Mouse (Mus musculus): Measurements from ENCODE around the gene Adgrg5. TPM values are rescaled to one million over a fixed set of nuclear protein-coding genes. Genes with fewer than 3 reads are reported as not detected.

Gene Adgrg5
- polyA plus RNA-seq, 1 experiment from 2014 or later, result 0.25 TPM

DNA sequence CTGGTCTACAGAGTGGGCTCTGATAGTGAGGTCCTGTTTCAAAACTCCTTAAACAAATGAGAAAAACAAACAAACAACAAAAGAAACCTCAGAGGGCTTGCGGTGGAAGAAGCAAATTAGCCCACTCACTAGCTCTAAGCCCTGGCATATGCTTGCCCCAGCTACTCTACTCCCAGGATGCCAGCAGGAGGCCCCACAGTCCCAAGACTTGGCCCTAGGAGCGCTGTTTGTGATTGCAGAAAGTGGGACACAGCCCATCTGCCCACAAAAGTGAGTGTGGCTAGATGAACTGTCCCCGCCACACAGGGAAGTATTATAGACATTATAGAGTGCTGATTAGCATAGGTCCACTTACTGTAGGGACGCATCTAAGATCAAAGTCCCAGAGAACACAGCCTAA, 24.9 kb downstream of the Adgrg5 start:
- WGBS (ENCODE audit: insufficient replicate concordance), result 77% methylated on average over 4 of the region's 4 CpGs
- Histone ChIP-seq H3K9ac (no peak overlapping the region), H3K27me3 (peaks cover 2% of the 10 kb centered on the region; the same call in 1 of the 2 replicates), H3K9me3 (replicated peaks) (no peaks in the 10 kb centered on the region), H3K4me1 (replicated peaks) (peaks cover 13% of the 10 kb centered on the region), H3K36me3 (replicated peaks) (no peaks in the 10 kb centered on the region), H3K27ac (replicated peaks) (no peak overlapping the region), H3K4me3 (replicated peaks) (no peak overlapping the region), H3K4me2 (no peak overlapping the region)
- ATAC-seq (ENCODE audit: insufficient read depth), result no peak

DNA sequence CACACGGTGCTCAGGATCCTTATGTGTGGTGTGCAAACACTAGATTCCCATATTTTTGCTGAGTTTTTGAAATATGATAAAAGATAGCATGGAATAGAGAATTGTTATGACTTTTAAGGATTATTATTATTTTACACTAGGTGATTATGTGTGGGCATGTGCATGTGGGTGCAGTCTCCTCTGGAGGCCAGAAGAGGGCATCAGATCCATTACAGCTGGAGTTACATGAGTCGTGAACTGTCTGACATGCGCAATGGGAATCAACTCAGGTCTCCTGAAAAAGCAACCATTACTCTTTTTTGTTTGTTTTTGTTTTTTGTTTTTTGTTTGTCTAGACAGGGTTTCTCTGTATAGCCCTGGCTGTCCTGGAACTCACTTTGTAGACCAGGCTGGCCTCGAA, 25.5 kb downstream of the Adgrg5 start:
- Histone ChIP-seq H3K27ac (replicated peaks) (no peak overlapping the region), H3K4me2 (no peak overlapping the region), H3K9ac (no peak overlapping the region), H3K36me3 (replicated peaks) (no peaks in the 10 kb centered on the region), H3K9me3 (replicated peaks) (no peaks in the 10 kb centered on the region), H3K4me1 (replicated peaks) (peaks cover 19% of the 10 kb centered on the region), H3K4me3 (replicated peaks) (no peak overlapping the region), H3K27me3 (no peaks in the 10 kb centered on the region; the same call in 1 of the 2 replicates)
- 77% methylated on average over 4 of the region's 4 CpGs for WGBS (ENCODE audit: insufficient replicate concordance)
- ATAC-seq (ENCODE audit: insufficient read depth), result no peak

DNA sequence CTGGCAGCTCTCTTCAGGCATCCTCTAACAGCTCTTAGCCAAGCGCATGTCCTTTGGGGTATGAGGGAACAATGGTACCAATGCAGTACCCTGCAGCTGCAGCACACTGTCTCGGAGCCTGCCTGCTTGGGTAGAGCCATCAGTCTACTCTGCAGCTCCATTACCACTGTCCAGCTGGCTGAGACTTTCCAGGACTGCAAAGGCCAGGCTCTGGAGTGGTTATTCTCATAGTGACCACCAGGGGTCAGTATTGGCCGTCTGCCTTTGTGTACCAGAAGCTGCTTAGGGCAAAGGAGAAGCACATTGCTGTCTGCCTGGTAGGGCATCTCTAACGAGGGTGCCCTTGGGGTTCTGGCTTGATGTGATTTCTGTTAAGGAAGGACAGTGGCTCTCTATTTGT, 26.6 kb downstream of the Adgrg5 start:
- WGBS (ENCODE audit: insufficient replicate concordance), result 19% methylated on average over 4 of the region's 4 CpGs
- H3K27ac ChIP-seq (replicated peaks), result no peak overlapping the region
- peak; percentile 40; the same call in 1 of the 2 replicates for ATAC-seq (ENCODE audit: insufficient read depth)
- no peak overlapping the region for H3K9ac ChIP-seq
- no peak overlapping the region for H3K4me2 ChIP-seq
- no peaks in the 10 kb centered on the region; the same call in 1 of the 2 replicates for H3K27me3 ChIP-seq
- H3K36me3 ChIP-seq (replicated peaks), result no peaks in the 10 kb centered on the region
- peaks cover 29% of the 10 kb centered on the region for H3K4me1 ChIP-seq (replicated peaks)
- no peak overlapping the region for H3K4me3 ChIP-seq (replicated peaks)
- no peaks in the 10 kb centered on the region for H3K9me3 ChIP-seq (replicated peaks)

DNA sequence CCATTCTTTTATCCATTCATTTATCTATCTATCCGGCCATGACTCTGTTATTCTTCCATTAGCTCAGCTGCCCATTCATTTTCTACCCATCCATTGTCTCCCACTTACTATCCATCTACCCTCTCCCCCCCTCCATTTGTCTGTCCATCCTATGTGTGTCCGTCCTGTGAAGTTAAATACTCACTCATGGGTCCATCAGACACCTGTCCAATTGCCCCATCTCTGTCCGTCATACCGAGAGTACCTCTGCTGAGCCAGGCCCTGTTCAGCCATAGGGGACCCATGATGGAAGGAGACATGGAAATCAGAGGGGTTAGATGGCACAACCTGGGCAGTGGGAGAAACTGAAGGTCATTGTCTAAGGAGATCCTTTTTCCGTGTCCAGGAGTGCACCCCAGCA, 27.0 kb downstream of the Adgrg5 start:
- Histone ChIP-seq H3K4me1 (replicated peaks) (peaks cover 33% of the 10 kb centered on the region), H3K9ac (no peak overlapping the region), H3K27ac (replicated peaks) (no peak overlapping the region), H3K36me3 (replicated peaks) (no peaks in the 10 kb centered on the region), H3K27me3 (no peaks in the 10 kb centered on the region), H3K4me2 (no peak overlapping the region), H3K9me3 (replicated peaks) (no peaks in the 10 kb centered on the region), H3K4me3 (replicated peaks) (no peak overlapping the region)
- no peak for ATAC-seq (ENCODE audit: insufficient read depth)
- WGBS (ENCODE audit: insufficient replicate concordance), result 69% methylated on average over 5 of the region's 5 CpGs

DNA sequence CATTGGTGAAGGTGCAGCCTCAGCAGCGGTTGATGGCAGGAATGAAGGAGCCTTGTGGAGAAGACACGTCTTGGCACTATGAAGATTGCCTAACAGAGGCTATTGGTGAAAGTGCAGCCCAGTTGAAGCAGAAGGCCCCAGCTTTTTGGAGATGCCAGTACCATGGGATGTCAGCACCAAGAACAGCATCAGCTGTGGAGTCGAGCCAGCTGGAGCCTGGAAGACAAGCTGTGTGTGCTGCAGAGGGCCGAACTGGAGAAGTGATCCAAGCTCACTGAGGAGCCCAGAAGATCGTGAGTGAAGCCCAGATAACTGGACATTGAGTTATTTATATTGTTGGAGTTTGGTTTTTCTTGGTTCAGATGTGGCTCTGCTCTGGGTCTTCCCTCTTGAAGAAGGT, 28.6 kb downstream of the Adgrg5 start:
- H3K9me3 ChIP-seq (replicated peaks), result no peaks in the 10 kb centered on the region
- peaks cover 42% of the 10 kb centered on the region for H3K4me1 ChIP-seq (replicated peaks)
- no peak overlapping the region for H3K9ac ChIP-seq

GRCm38 (mm10) chr8:94953624-94954367, 30.3 kb downstream of the Adgrg5 start:
- WGBS (ENCODE audit: insufficient replicate concordance), result 33% methylated on average over 7 of the region's 7 CpGs
- Histone ChIP-seq H3K9ac (no peak overlapping the region), H3K36me3 (replicated peaks) (no peaks in the 10 kb centered on the region), H3K4me3 (replicated peaks) (no peak overlapping the region), H3K27ac (replicated peaks) (peak overlapping the region; percentile 61; the same call in 1 of the 2 replicates), H3K9me3 (replicated peaks) (no peaks in the 10 kb centered on the region), H3K4me2 (0 out of 2 replicates have a peak overlapping the region, but pooled peaks have one; percentile 44), H3K27me3 (no peaks in the 10 kb centered on the region), H3K4me1 (replicated peaks) (peaks cover 52% of the 10 kb centered on the region)
- no peak for ATAC-seq (ENCODE audit: insufficient read depth)

More for the DNA sequence above, 28.6 kb downstream of the Adgrg5 start:
- ATAC-seq (ENCODE audit: insufficient read depth), result no peak
- H3K4me2 ChIP-seq, result no peak overlapping the region
- H3K27me3 ChIP-seq, result no peaks in the 10 kb centered on the region
- H3K36me3 ChIP-seq (replicated peaks), result no peaks in the 10 kb centered on the region
- H3K27ac ChIP-seq (replicated peaks), result no peak overlapping the region
- 71% methylated on average over 5 of the region's 5 CpGs for WGBS (ENCODE audit: insufficient replicate concordance)
- no peak overlapping the region for H3K4me3 ChIP-seq (replicated peaks)

DNA sequence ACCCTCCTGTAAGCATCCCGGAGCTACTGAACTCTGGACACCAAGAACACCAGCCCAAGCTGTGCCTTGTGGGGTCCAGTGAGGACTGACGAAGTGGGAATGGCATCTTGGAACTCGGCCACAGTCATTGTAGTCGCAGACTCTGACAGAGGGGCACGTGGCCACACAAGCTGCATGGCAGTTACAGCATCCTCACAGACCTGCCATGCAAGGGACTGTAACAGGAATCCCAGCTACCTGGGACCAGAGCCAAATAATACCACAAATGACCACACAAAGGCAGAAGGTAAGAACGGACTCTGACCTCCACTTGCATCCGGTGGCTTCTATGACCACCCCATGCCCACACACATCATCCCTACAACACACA, 30.9 kb downstream of the Adgrg5 start:
- Histone ChIP-seq H3K4me1 (replicated peaks) (peaks cover 52% of the 10 kb centered on the region), H3K27ac (replicated peaks) (peak overlapping the region; percentile 78), H3K36me3 (replicated peaks) (no peaks in the 10 kb centered on the region), H3K27me3 (no peaks in the 10 kb centered on the region), H3K9me3 (replicated peaks) (no peaks in the 10 kb centered on the region), H3K4me2 (0 out of 2 replicates have a peak overlapping the region, but pooled peaks have one; percentile 44), H3K9ac (no peak overlapping the region), H3K4me3 (replicated peaks) (no peak overlapping the region)
- 56% methylated on average over 7 of the region's 7 CpGs for WGBS (ENCODE audit: insufficient replicate concordance)
- no peak for ATAC-seq (ENCODE audit: insufficient read depth)

- Histone ChIP-seq H3K4me2 (peak overlapping the region; percentile 44), H3K27ac (replicated peaks) (peak overlapping the region; percentile 78), H3K9ac (no peak overlapping the region), H3K27me3 (no peaks in the 10 kb centered on the region), H3K9me3 (replicated peaks) (no peaks in the 10 kb centered on the region), H3K36me3 (replicated peaks) (no peaks in the 10 kb centered on the region), H3K4me1 (replicated peaks) (peaks cover 53% of the 10 kb centered on the region), H3K4me3 (replicated peaks) (no peak overlapping the region)
- 3% methylated on average over 9 of the region's 9 CpGs for WGBS (ENCODE audit: insufficient replicate concordance)
- ATAC-seq (ENCODE audit: insufficient read depth), result peak; percentile 71
These were observed 31.6 kb downstream of the Adgrg5 start for GRCm38 (mm10) chr8:94954921-94955758.

DNA sequence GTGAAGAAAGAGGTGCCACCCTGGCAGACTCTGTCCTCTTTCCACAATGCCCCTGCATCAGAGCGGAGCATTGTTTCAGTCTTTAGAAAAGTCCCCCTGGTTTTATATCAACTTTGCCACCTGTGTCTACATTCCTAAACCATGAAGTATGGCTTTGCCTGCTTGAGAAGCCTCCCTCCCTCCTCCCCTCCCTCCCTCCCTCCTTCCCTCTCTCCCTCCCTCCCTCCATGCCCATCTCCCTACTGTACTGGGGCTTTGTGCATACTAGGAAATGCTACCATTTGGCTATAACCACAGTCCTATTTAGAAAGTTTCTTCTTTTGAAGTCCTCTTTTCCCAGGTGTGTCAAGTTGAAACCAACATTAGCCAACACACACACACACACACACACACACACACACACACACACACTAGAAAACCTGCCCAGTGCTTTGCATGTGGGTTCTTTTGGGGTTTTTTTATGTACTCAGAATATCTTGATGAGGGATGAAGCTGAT, 32.6 kb downstream of the Adgrg5 start:
- ATAC-seq (ENCODE audit: insufficient read depth), result 0 out of 2 replicates have a peak, but pooled peaks have one; percentile 7
- peak overlapping the region; percentile 78 for H3K27ac ChIP-seq (replicated peaks)
- no peak overlapping the region for H3K9ac ChIP-seq
- no peak overlapping the region for H3K4me2 ChIP-seq
- H3K27me3 ChIP-seq, result no peaks in the 10 kb centered on the region
- H3K9me3 ChIP-seq (replicated peaks), result no peaks in the 10 kb centered on the region
- H3K4me1 ChIP-seq (replicated peaks), result peaks cover 56% of the 10 kb centered on the region
- 28% methylated on average over 1 of the region's 1 CpGs for WGBS (ENCODE audit: insufficient replicate concordance)
- H3K36me3 ChIP-seq (replicated peaks), result no peaks in the 10 kb centered on the region
- H3K4me3 ChIP-seq (replicated peaks), result no peak overlapping the region

GRCm38 (mm10) chr8:94962201-94962600, 38.7 kb downstream of the Adgrg5 start:
- Histone ChIP-seq H3K27ac (replicated peaks) (peak overlapping the region; percentile 95), H3K4me2 (no peak overlapping the region), H3K27me3 (no peaks in the 10 kb centered on the region), H3K4me1 (replicated peaks) (peaks cover 78% of the 10 kb centered on the region), H3K9ac (0 out of 2 replicates have a peak overlapping the region, but pooled peaks have one; percentile 4), H3K4me3 (replicated peaks) (no peak overlapping the region), H3K9me3 (replicated peaks) (no peaks in the 10 kb centered on the region), H3K36me3 (replicated peaks) (no peaks in the 10 kb centered on the region)
- WGBS (ENCODE audit: insufficient replicate concordance), result 79% methylated on average over 1 of the region's 1 CpGs
- 0 out of 2 replicates have a peak, but pooled peaks have one; percentile 3 for ATAC-seq (ENCODE audit: insufficient read depth)

GRCm38 (mm10) chr8:94964828-94965227, 41.3 kb downstream of the Adgrg5 start:
- no peaks in the 10 kb centered on the region for H3K36me3 ChIP-seq (replicated peaks)
- peak; percentile 93 for ATAC-seq (ENCODE audit: insufficient read depth)
- H3K27me3 ChIP-seq, result no peaks in the 10 kb centered on the region
- H3K4me3 ChIP-seq (replicated peaks), result peak overlapping the region; percentile 35
- peak overlapping the region; percentile 95 for H3K27ac ChIP-seq (replicated peaks)
- peaks cover 87% of the 10 kb centered on the region for H3K4me1 ChIP-seq (replicated peaks)
- WGBS (ENCODE audit: insufficient replicate concordance), result under 1% methylated on average over 10 of the region's 10 CpGs
- H3K4me2 ChIP-seq, result peak overlapping the region; percentile 54
- peak overlapping the region; percentile 43 for H3K9ac ChIP-seq
- H3K9me3 ChIP-seq (replicated peaks), result no peaks in the 10 kb centered on the region

Data from liver, embryonic 15.5 days (tissue).